Mouse (Mus musculus) stomach, postnatal 0 days (tissue): ENCODE results near the gene Hmcn1. TPM values are rescaled to one million over a fixed set of nuclear protein-coding genes. Genes with fewer than 3 reads are reported as not detected.
A peak's percentile ranks its signal among the peaks of the same experiment; 100 is the strongest.

Experiments used
- ATAC-seq: fragments of 200-750 bp; cut with Nextera tagmentation; 2 replicates; pipeline ENCODE4 v1.8.0; 2017; ENCODE audit not compliant: low FRiP score, low TSS enrichment
- DNase-seq: peaks from one replicate; pipeline ENCODE4 v3.0.0-alpha.2; 2016; ENCODE audit warnings: low spot score
- H3K27ac ChIP-seq: fragments of 300-500 bp; sonication (generic); replicated peaks from 2 replicates; pipeline ENCODE4 v1.5.1; 2014; ENCODE audit warnings: mild to moderate bottlenecking, control low read depth
- H3K27me3 ChIP-seq: fragments of 300-500 bp; sonication (generic); 2 replicates; pipeline ENCODE4 v1.6.1; 2014; ENCODE audit warnings: low read length; ENCODE audit not compliant: control insufficient read depth, insufficient read depth
- H3K36me3 ChIP-seq: fragments of 300-500 bp; sonication (generic); 2 replicates; pipeline ENCODE4 v1.6.1; 2014; ENCODE audit warnings: low read length, mixed read lengths; ENCODE audit not compliant: control insufficient read depth, insufficient read depth
- H3K4me1 ChIP-seq: fragments of 300-500 bp; sonication (generic); replicated peaks from 2 replicates; pipeline ENCODE4 v1.6.1; 2014; ENCODE audit warnings: antibody characterized with exemption; ENCODE audit not compliant: control insufficient read depth, insufficient read depth
- H3K4me2 ChIP-seq: fragments of 300-500 bp; sonication (generic); replicated peaks from 2 replicates; pipeline ENCODE4 v1.6.1; 2014; ENCODE audit warnings: low read depth, mild to moderate bottlenecking, control low read depth, moderate library complexity
- H3K4me3 ChIP-seq: fragments of 300-500 bp; sonication (generic); 2 replicates; pipeline ENCODE4 v1.5.1; 2014; ENCODE audit warnings: low read depth, low read length, control low read depth
- H3K9ac ChIP-seq: fragments of 300-500 bp; sonication (generic); 2 replicates; pipeline ENCODE4 v1.6.1; 2014; ENCODE audit warnings: mild to moderate bottlenecking, low read length, control low read depth, mixed read lengths
- H3K9me3 ChIP-seq: fragments of 300-500 bp; sonication (generic); 2 replicates; pipeline ENCODE4 v1.6.1; 2016; ENCODE audit warnings: low read length; ENCODE audit not compliant: control insufficient read depth
- CTCF ChIP-seq: IDR thresholded peaks from 2 replicates; pipeline ENCODE4 v1.5.1; 2016; ENCODE audit warnings: antibody characterized with exemption, low read depth, mild to moderate bottlenecking, moderate library complexity
- EP300 ChIP-seq: optimal IDR thresholded peaks from 2 replicates; pipeline ENCODE3; 2016; ENCODE audit warnings: antibody characterized with exemption
- WGBS: fragments of 180-500 bp; shearing (Covaris S2); extraction: QIAGEN DNeasy Blood & Tissue Kit; methylation state at CpG from one replicate; pipeline ENCODE4 v1.1.7; 2014; 5-methylcytosine and 5-hydroxymethylcytosine counted together
- polyA plus RNA-seq: library from polyadenylated mRNA; unstranded; fragments of >200 nt; fragmentation: Nextera tagmentation; extraction: Ambion mirVana; gene quantifications from 2 replicates; pipeline ENCODE4 v1.2.1, GENCODE M21; 2015

Hmcn1 gene
- polyA plus RNA-seq = 7.5 and 8.0 TPM in 2 replicates

DNA sequence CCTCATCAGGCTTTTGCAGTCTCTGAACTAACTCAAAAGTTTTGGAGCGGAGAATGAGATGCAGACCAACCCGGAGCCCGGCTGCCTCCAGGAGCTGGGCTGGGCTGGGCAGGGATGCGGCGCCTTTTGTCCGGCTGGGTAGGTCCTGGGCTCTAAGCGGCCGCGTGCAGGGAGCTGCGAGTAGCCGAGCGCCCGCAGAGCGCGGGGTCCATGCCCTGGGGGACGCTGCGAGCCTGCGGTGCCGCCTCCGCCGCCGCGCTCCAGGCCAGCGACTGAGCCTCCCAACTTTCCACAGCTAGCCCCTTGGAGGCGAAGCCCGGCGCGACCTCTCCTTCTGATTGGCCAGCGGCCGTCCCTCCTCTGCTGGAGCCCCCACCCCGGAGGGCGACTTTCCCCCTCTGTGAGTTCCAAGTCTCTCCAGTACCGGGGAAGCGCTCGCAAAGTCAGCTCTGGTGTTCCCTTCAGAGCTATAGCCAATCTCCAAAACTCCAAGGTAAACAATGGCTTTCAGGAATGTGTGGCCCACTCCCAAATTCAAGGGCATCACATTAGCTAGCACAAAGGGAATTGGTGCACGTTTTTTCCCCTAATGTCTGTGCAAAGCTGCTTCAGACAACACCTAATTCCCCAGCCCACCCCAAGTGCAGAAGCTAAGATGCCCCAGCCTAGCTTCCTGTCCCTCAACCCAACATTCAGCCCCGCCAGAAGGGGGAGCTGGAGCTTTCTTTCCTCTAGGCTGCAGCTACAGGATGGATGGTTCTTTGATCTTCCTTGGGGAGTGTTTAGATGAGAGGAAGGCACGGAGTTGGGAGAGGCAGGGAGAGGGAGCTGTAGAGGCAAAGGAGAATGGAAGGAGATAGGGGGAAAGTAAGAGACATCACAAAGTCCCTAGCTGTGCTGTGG is at the start of gene Hmcn1:
Hmcn1 (minus strand) TSS at position 274 of the 903 bp plus-strand sequence.
- ATAC-seq (peak; percentile 89), DNase-seq (peak; percentile 64)
- H3K27me3 ChIP-seq = no peaks in the 10 kb centered on the region
- H3K9me3 ChIP-seq = 0 out of 2 replicates have a peak, but pooled peaks cover 3% of the 10 kb centered on the region
- no peaks in the 10 kb centered on the region for H3K36me3 ChIP-seq
- whole genome bisulfite sequencing = under 1% methylated on average over 38 of the region's 38 CpGs
- peak within 1 kb of the TSS; percentile 67 for H3K9ac ChIP-seq
- peak within 1 kb of the TSS; percentile 66 for H3K27ac ChIP-seq
- H3K4me2 ChIP-seq = peak within 1 kb of the TSS; percentile 77
- TF ChIP-seq CTCF = peak; percentile 67
- TF ChIP-seq EP300 = no peak
- H3K4me3 ChIP-seq = peak within 1 kb of the TSS; percentile 44
- H3K4me1 ChIP-seq = no peaks in the 10 kb centered on the region

DNA sequence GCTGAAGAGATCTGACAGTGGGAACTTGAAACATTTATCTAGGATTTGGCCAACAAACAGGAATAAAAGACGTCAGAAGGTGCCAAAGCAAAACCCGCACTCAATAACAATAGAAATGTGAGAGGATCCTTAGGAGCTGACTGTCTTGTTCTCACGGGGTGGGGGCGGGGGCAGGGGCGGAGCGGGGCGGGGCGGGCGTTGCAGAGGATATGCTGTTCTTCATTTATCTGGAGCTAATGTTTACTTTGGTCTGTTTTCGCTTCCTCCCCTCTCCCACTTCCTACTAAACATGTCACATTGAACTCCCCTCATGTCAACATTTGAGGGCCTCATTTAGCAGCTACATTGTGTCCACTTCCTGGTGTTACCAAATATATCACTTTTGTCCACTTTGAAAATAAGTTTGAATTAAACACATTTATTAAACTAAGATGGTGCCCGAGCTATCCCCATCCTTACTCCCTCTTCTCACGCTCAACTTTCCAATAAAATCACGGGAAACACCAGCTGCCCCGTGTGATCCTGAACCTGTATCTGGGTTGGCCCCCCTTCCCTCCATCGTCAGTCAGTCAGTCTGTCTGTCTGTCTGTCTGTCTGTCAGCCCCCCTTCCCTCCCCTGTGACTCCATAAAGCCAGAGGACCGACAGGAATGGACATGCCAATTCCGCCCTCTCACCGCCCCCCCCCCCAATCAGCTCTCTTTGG is 47.9 kb upstream of the Hmcn1 start:
- 31% methylated on average over 18 of the region's 18 CpGs for WGBS
- DNase-seq (no peak), ATAC-seq (no peak)
- Histone ChIP-seq H3K4me1 (no peaks in the 10 kb centered on the region), H3K9me3 (no peaks in the 10 kb centered on the region), H3K27ac (no peak overlapping the region), H3K36me3 (no peaks in the 10 kb centered on the region), H3K9ac (no peak overlapping the region), H3K4me3 (no peak overlapping the region), H3K27me3 (no peaks in the 10 kb centered on the region), H3K4me2 (peak overlapping the region; percentile 28; the same call in 1 of the 2 replicates)
- no peak for TF ChIP-seq EP300
- no peak for TF ChIP-seq CTCF

DNA sequence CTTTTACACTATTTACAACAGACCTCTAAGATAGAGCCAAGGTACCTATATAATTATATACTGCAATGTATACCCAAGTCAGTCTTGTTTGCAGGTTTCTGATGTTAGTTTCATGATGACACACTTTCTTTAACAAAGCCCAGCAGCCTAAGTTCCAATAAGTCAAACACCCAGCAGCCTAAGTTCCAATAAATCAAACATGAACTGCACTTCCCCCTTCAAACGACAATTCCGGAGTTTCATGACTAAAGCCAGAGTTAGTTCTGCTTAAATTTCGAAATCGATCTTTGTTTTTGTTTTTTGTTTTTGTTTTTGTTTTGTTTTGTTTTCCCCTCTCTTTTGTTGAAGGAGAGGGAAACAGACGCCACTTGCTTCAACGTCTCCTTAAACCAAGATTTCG is 47.1 kb upstream of the Hmcn1 start:
- no peak overlapping the region for H3K4me2 ChIP-seq
- 57% methylated on average over 7 of the region's 7 CpGs for WGBS

DNA sequence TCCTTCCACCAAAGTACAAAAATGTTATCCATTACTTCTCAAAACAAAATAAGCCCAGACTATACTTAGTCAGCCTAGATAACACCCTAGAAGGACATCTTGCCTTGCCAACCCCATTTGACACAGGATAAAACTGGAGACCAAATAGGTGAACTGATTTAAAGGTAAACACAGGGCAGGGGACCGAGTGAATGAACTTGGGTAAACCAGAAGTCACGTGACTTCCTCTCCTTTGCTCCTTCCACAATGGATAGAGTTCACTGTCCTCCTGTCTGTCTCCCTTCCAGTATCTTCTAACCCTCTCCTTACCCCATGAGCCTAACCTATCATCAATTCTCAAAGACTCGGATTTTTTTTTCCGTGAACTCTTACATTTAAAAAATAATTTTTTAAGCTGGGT is 46.0 kb upstream of the Hmcn1 start:
- H3K4me1 ChIP-seq = no peaks in the 10 kb centered on the region
- TF ChIP-seq EP300 (no peak), CTCF (no peak)
- DNase-seq = no peak
- H3K4me2 ChIP-seq = no peak overlapping the region
- WGBS = 60% methylated on average over 4 of the region's 4 CpGs
- H3K36me3 ChIP-seq = no peaks in the 10 kb centered on the region
- H3K27ac ChIP-seq = no peak overlapping the region
- H3K4me3 ChIP-seq = no peak overlapping the region
- no peaks in the 10 kb centered on the region for H3K9me3 ChIP-seq
- no peaks in the 10 kb centered on the region for H3K27me3 ChIP-seq
- no peak for ATAC-seq
- H3K9ac ChIP-seq = no peak overlapping the region

More for the DNA sequence above, 47.1 kb upstream of the Hmcn1 start:
- Histone ChIP-seq H3K27ac (no peak overlapping the region), H3K9ac (no peak overlapping the region), H3K4me1 (no peaks in the 10 kb centered on the region), H3K36me3 (no peaks in the 10 kb centered on the region), H3K27me3 (no peaks in the 10 kb centered on the region), H3K9me3 (no peaks in the 10 kb centered on the region), H3K4me3 (no peak overlapping the region)
- DNase-seq (no peak), ATAC-seq (no peak)
- no peak for TF ChIP-seq CTCF
- no peak for TF ChIP-seq EP300

DNA sequence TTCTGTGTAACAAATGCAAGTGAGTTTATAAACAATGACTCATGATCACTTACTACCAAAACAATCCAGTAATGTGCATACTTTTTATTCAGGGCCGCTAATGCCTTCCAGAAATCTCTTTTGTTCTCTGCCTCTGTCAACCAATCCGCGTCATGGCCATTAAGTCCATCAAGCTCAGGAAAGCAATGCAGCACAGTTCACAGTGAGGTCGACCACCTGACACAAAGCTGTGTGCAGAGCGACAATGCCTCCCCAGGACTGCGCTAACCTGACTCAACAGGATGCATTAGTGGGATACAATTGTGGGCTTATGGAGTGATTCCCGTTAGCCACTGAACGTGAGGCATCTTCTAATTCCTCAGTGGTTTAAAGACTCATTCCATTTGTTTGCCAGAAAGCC is 45.3 kb upstream of the Hmcn1 start:
- Histone ChIP-seq H3K36me3 (no peaks in the 10 kb centered on the region), H3K27me3 (no peaks in the 10 kb centered on the region), H3K4me1 (no peaks in the 10 kb centered on the region), H3K9me3 (no peaks in the 10 kb centered on the region), H3K4me3 (no peak overlapping the region), H3K9ac (no peak overlapping the region), H3K27ac (no peak overlapping the region), H3K4me2 (no peak overlapping the region)
- TF ChIP-seq CTCF (no peak), EP300 (no peak)
- DNase-seq = no peak
- no peak for ATAC-seq
- WGBS = 39% methylated on average over 8 of the region's 8 CpGs
